Mouse (Mus musculus): ENCODE results near the gene Npc1l1. TPM values are rescaled to one million over a fixed set of nuclear protein-coding genes. Genes with fewer than 3 reads are reported as not detected.

The Npc1l1 gene
- total and polyA plus RNA-seq, 3 experiments, result 0.10 TPM; not detected in 2

DNA sequence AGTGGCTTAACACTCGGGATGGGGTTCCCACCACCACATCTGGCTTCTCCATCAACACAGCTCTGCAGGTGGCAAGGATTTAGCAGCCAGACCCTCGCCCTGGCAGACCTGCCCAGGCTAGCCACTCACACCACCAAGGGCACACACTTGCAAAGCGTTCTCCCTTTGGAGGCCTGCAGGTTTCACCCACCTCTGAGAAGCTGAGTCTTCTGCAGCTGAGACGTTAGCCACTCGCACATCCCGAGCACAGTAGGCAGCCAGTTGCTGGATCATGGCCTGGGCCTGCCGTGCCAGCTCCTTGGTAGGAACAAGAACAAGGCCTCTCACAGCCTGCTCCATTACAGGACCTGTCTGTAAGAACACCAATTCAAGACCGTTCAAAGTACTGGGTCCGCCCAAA lies 36.7 kb upstream of the Npc1l1 start:
- H3K27me3 ChIP-seq (ENCODE audit: control insufficient read depth in 1 of 2, insufficient read depth in 2 of 2, low read length in 2 of 2), result no peaks in the 10 kb centered on the region
- peak overlapping the region; percentile 79 for H3K9ac ChIP-seq (ENCODE audit: control insufficient read depth, low read depth, low read length, poor library complexity, severe bottlenecking)
- peak overlapping the region; percentile 62 to 71 for H3K4me3 ChIP-seq (ENCODE audit: control insufficient read depth in 1 of 2, insufficient read depth in 1 of 2, low read depth in 2 of 2, low read length in 2 of 2)
- no peaks in the 10 kb centered on the region for H3K9me3 ChIP-seq (replicated peaks; ENCODE audit: insufficient read depth, low read length)
- no peak for TF ChIP-seq POLR2AphosphoS5 (IDR thresholded peaks at IDR 0.05; ENCODE audit: borderline replicate concordance, low read depth, low read length)
- TF ChIP-seq POLR2A (IDR thresholded peaks at IDR 0.05; ENCODE audit: control insufficient read depth in 1 of 2, insufficient read depth in 1 of 2, low read depth in 1 of 2, low read length in 2 of 2, poor library complexity in 1 of 2), result 0 out of 4 replicates have a peak, but pooled peaks of 1 of the 2 experiments have one; percentile 26
- peaks cover 0 to 14% of the 10 kb centered on the region in 2 experiments; a peak in 3 of 4 replicates for H3K4me1 ChIP-seq (ENCODE audit: control insufficient read depth in 1 of 2, insufficient read depth in 2 of 2, low read length in 2 of 2)
- peaks cover 12 to 17% of the 10 kb centered on the region in 2 experiments for H3K36me3 ChIP-seq (ENCODE audit: control insufficient read depth in 1 of 2, insufficient read depth in 2 of 2, low read length in 2 of 2)
- no peak overlapping the region for H3K27ac ChIP-seq (ENCODE audit: control insufficient read depth, low read depth, low read length)
- no peak for DNase-seq (ENCODE audit: low read depth, low spot score)
- peaks cover 21% of the 10 kb centered on the region for H3K79me2 ChIP-seq (ENCODE audit: control insufficient read depth, insufficient read depth, low read length, poor library complexity)

DNA sequence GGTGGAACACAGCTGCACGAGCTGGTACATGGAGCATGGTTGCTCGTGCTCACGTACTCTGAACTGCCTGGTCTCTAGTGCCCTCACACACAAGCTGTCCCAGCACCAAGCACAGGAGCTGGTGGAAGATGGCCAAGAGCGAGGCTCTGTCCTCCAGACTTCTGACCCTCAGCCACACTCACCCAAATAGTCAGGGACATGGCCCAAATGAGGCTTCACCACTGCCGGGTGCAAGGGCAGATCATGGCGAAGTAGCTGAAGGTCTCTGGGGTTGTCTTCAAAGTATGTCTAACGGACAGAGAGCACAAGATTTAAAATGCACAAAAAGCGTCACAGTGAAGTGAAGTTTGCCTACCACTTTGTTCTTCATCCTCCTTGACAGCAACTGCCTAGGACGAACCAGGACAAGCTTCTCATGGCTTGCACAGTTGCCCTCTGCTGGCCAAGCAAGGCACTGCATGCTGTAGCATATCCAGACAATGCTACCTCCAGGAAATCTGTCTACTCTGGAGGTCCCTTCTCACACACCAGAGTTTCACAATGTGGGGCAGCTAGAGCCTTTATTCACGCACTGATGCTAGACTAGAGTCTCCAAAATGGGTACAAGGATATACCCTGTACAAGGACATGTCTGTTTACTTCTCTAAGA lies 31.6 kb upstream of the Npc1l1 start:
- H3K79me2 ChIP-seq (ENCODE audit: control insufficient read depth, insufficient read depth, low read length, poor library complexity), result peaks cover 12% of the 10 kb centered on the region
- H3K9me3 ChIP-seq (replicated peaks; ENCODE audit: insufficient read depth, low read length), result no peaks in the 10 kb centered on the region
- peak; percentile 90 for DNase-seq (ENCODE audit: low read depth, low spot score)
- H3K36me3 ChIP-seq (ENCODE audit: control insufficient read depth in 1 of 2, insufficient read depth in 2 of 2, low read length in 2 of 2), result peaks cover 9 to 26% of the 10 kb centered on the region in 2 experiments
- no peak overlapping the region for H3K4me3 ChIP-seq (ENCODE audit: control insufficient read depth in 1 of 2, insufficient read depth in 1 of 2, low read depth in 2 of 2, low read length in 2 of 2)
- no peak overlapping the region for H3K9ac ChIP-seq (ENCODE audit: control insufficient read depth, low read depth, low read length, poor library complexity, severe bottlenecking)
- H3K27ac ChIP-seq (ENCODE audit: control insufficient read depth, low read depth, low read length), result no peak overlapping the region
- H3K4me1 ChIP-seq (ENCODE audit: control insufficient read depth in 1 of 2, insufficient read depth in 2 of 2, low read length in 2 of 2), result peaks cover 0 to 7% of the 10 kb centered on the region in 2 experiments; a peak in 3 of 4 replicates
- H3K27me3 ChIP-seq (ENCODE audit: control insufficient read depth in 1 of 2, insufficient read depth in 2 of 2, low read length in 2 of 2), result no peaks in the 10 kb centered on the region
- TF ChIP-seq MYC (IDR thresholded peaks at IDR 0.05; ENCODE audit: low read depth, low read length), result peak; percentile 61; the same call in 1 of the 2 replicates
- no peak for TF ChIP-seq MYB (IDR thresholded peaks at IDR 0.05; ENCODE audit: low read depth, low read length)
- TF ChIP-seq USF2 (IDR thresholded peaks at IDR 0.05; ENCODE audit: borderline replicate concordance in 1 of 2, insufficient read depth in 1 of 2, low read depth in 1 of 2, low read length in 2 of 2), result no peak
- TF ChIP-seq POLR2AphosphoS2 (IDR thresholded peaks at IDR 0.05; ENCODE audit: low read length), result no peak
- no peak for TF ChIP-seq HCFC1 (IDR thresholded peaks at IDR 0.05; ENCODE audit: low read depth, low read length)
- TF ChIP-seq SIN3A (IDR thresholded peaks at IDR 0.05; ENCODE audit: low read length), result 0 out of 2 replicates have a peak, but pooled peaks have one; percentile 27
- TF ChIP-seq JUND (IDR thresholded peaks at IDR 0.05; ENCODE audit: low read depth, low read length), result no peak
- no peak for TF ChIP-seq GATA1 (IDR thresholded peaks at IDR 0.05; ENCODE audit: low read depth, low read length)
- peak; percentile 92 to 100 (median 95) for TF ChIP-seq CTCF (IDR thresholded peaks at IDR 0.05 in 2 of 3, conservative IDR thresholded peaks at IDR 0.05 in 1 of 3; ENCODE audit: control insufficient read depth in 1 of 3, insufficient read depth in 1 of 3, low read depth in 2 of 3, low read length in 3 of 3, poor library complexity in 1 of 3, severe bottlenecking in 1 of 3)
- no peak for TF ChIP-seq EP300 (IDR thresholded peaks at IDR 0.05; ENCODE audit: low read depth in 1 of 2, low read length in 2 of 2)
- 0 out of 2 replicates have a peak, but pooled peaks have one; percentile 37 for TF ChIP-seq MXI1 (IDR thresholded peaks at IDR 0.05; ENCODE audit: low read depth, low read length)
- no peak for TF ChIP-seq ZNF384 (IDR thresholded peaks at IDR 0.05; ENCODE audit: low read depth, low read length)
- no peak for TF ChIP-seq POLR2AphosphoS5 (IDR thresholded peaks at IDR 0.05; ENCODE audit: borderline replicate concordance, low read depth, low read length)
- no peak for TF ChIP-seq MAFK (IDR thresholded peaks at IDR 0.05; ENCODE audit: borderline replicate concordance, low read depth, low read length)
- TF ChIP-seq CHD2 (IDR thresholded peaks at IDR 0.05; ENCODE audit: low read length), result no peak
- no peak for TF ChIP-seq TBP (IDR thresholded peaks at IDR 0.05; ENCODE audit: low read depth, low read length)
- TF ChIP-seq CHD1 (IDR thresholded peaks at IDR 0.05; ENCODE audit: low read depth, low read length), result no peak
- no peak for TF ChIP-seq USF1 (IDR thresholded peaks at IDR 0.05; ENCODE audit: low read depth, low read length)
- peak; percentile 83 for TF ChIP-seq SMC3 (IDR thresholded peaks at IDR 0.05; ENCODE audit: low read depth, low read length)
- TF ChIP-seq NRF1 (IDR thresholded peaks at IDR 0.05; ENCODE audit: insufficient read depth, low read depth, low read length, poor library complexity, severe bottlenecking), result no peak
- no peak for TF ChIP-seq TCF12 (IDR thresholded peaks at IDR 0.05; ENCODE audit: low read depth, low read length)
- no peak for TF ChIP-seq RCOR1 (IDR thresholded peaks at IDR 0.05; ENCODE audit: low read depth, low read length)
- no peak for TF ChIP-seq MAZ (IDR thresholded peaks at IDR 0.05; ENCODE audit: low read depth, low read length)
- TF ChIP-seq TAL1 (IDR thresholded peaks at IDR 0.05; ENCODE audit: low read length), result no peak
- TF ChIP-seq ELF1 (IDR thresholded peaks at IDR 0.05; ENCODE audit: low read depth, low read length), result 0 out of 2 replicates have a peak, but pooled peaks have one; percentile 2
- no peak for TF ChIP-seq GABPA (IDR thresholded peaks at IDR 0.05; ENCODE audit: low read depth, low read length)
- 0 out of 2 replicates have a peak, but pooled peaks have one; percentile 26 for TF ChIP-seq BHLHE40 (IDR thresholded peaks at IDR 0.05; ENCODE audit: borderline replicate concordance, low read depth, low read length)
- no peak for TF ChIP-seq MAX (IDR thresholded peaks at IDR 0.05; ENCODE audit: low read length)
- no peak for TF ChIP-seq KAT2A (conservative IDR thresholded peaks at IDR 0.05; ENCODE audit: low read depth, low read length)
